Mouse (Mus musculus) midbrain, embryonic 12.5 days (tissue): Measurements from ENCODE around the gene Dmrtc2. TPM values are rescaled to one million over a fixed set of nuclear protein-coding genes. Genes with fewer than 3 reads are reported as not detected.

ENCODE experiments used
- ATAC-seq: fragments of 200-750 bp; cut with Nextera tagmentation; 2 replicates; pipeline ENCODE4 v1.8.0; 2017; ENCODE audit warnings: low read depth, moderate TSS enrichment, moderate library complexity; ENCODE audit not compliant: low FRiP score
- H3K27ac ChIP-seq: fragments of 300-500 bp; sonication (generic); replicated peaks from 2 replicates; pipeline ENCODE4 v1.5.1; 2016; ENCODE audit warnings: mild to moderate bottlenecking
- H3K27me3 ChIP-seq: fragments of 300-500 bp; sonication (generic); 2 replicates; pipeline ENCODE4 v1.6.1; 2016; ENCODE audit warnings: mild to moderate bottlenecking
- H3K36me3 ChIP-seq: fragments of 300-500 bp; sonication (generic); 2 replicates; pipeline ENCODE4 v1.6.1; 2016
- H3K4me1 ChIP-seq: fragments of 300-500 bp; sonication (generic); 2 replicates; pipeline ENCODE4 v1.6.1; 2016
- H3K4me2 ChIP-seq: fragments of 300-500 bp; sonication (generic); replicated peaks from 2 replicates; pipeline ENCODE4 v1.6.1; 2016; ENCODE audit warnings: mild to moderate bottlenecking, moderate library complexity
- H3K4me3 ChIP-seq: fragments of 300-500 bp; sonication (generic); 2 replicates; pipeline ENCODE4 v1.5.1; 2016; ENCODE audit warnings: mild to moderate bottlenecking
- H3K9ac ChIP-seq: fragments of 300-500 bp; sonication (generic); replicated peaks from 2 replicates; pipeline ENCODE4 v1.6.1; 2016; ENCODE audit warnings: mild to moderate bottlenecking, moderate library complexity
- H3K9me3 ChIP-seq: fragments of 300-500 bp; sonication (generic); 2 replicates; pipeline ENCODE4 v1.6.1; 2016; ENCODE audit warnings: mild to moderate bottlenecking
- WGBS: fragments of 180-500 bp; shearing (Covaris S2); methylation state at CpG from one replicate; pipeline ENCODE4 v1.1.7; 2016; 5-methylcytosine and 5-hydroxymethylcytosine counted together
- polyA plus RNA-seq: library from polyadenylated mRNA; unstranded; fragments of >200 nt; fragmentation: Nextera tagmentation; extraction: Ambion mirVana; gene quantifications from 2 replicates; pipeline ENCODE4 v1.2.1, GENCODE M21; 2016

Dmrtc2 gene
- polyA plus RNA-seq, 1 experiment from 2014 or later, result not detected

DNA sequence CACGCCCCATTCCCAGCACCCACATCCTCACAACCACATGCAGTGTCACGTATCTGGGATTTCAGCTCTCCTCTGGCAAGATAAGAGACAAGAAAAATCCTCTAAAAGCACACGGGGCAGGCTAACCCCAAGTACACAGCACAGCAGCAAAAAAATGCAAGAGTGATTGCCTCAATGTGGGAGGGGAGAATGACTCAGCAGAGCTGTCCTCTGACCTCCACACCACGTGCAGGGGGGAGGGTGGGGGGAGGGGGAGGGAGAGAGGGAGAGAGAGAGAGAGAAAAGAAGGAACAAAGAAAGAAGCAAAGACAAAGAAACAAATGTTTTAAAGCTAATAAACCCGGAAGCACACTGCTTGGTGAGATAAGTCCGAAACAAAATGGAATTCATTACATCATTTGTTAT is 19.0 kb upstream of the Dmrtc2 start:
- no peak overlapping the region for H3K27ac ChIP-seq
- no peak overlapping the region for H3K4me2 ChIP-seq
- H3K9ac ChIP-seq, result no peak overlapping the region

DNA sequence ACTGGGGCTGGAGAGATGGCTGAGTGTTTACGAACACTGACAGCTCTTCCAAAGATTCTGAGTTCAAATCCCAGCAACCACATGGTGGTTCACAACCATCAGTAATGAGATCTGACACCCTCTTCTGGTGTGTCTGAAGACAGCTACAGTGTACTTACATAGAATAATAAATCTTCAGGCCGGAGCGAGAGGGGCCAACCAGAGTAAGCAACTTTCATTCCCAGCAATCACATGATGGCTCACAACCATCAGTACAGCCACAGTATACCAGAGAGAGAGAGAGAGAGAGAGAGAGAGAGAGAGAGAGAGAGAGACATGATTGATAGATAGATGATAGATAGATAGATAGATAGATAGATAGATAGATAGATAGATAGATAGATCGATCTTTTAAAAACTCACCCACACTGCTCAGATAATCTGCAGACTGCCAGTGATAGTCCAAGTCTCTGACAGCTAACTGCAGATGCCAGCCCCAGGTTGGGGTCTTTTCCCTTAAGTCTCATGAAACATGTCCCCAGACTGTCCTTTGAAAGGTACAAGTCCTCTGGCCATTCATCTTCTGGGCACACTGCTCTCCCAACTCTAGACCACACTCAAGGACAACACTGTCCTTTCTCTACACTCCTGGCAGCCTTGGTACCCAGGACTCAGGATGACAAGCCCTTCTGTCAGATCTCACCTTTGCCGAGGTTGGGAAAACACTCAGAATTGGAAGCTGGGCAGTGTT is 18.1 kb upstream of the Dmrtc2 start:
- Histone ChIP-seq H3K36me3 (no peaks in the 10 kb centered on the region), H3K4me1 (0 out of 2 replicates have a peak, but pooled peaks cover 1% of the 10 kb centered on the region), H3K4me2 (no peak overlapping the region), H3K9ac (no peak overlapping the region), H3K4me3 (no peak overlapping the region), H3K27me3 (no peaks in the 10 kb centered on the region), H3K9me3 (no peaks in the 10 kb centered on the region), H3K27ac (no peak overlapping the region)
- ATAC-seq, result no peak
- 89% methylated on average over 5 of the region's 5 CpGs for WGBS

More for the DNA sequence above, 19.0 kb upstream of the Dmrtc2 start:
- ATAC-seq, result 0 out of 2 replicates have a peak, but pooled peaks have one; percentile 27
- 40% methylated on average over 6 of the region's 6 CpGs for WGBS
- H3K4me3 ChIP-seq, result no peak overlapping the region
- peaks cover 1% of the 10 kb centered on the region; the same call in 1 of the 2 replicates for H3K4me1 ChIP-seq
- H3K9me3 ChIP-seq, result no peaks in the 10 kb centered on the region
- no peaks in the 10 kb centered on the region for H3K36me3 ChIP-seq
- no peaks in the 10 kb centered on the region for H3K27me3 ChIP-seq

- H3K27ac ChIP-seq, result no peak overlapping the region
- 0 out of 2 replicates have a peak, but pooled peaks cover 2% of the 10 kb centered on the region for H3K4me1 ChIP-seq
- H3K36me3 ChIP-seq, result no peaks in the 10 kb centered on the region
- no peaks in the 10 kb centered on the region for H3K9me3 ChIP-seq
- no peak overlapping the region for H3K4me3 ChIP-seq
- WGBS, result 81% methylated on average over 8 of the region's 8 CpGs
- H3K9ac ChIP-seq, result no peak overlapping the region
- ATAC-seq, result no peak
- no peak overlapping the region for H3K4me2 ChIP-seq
- no peaks in the 10 kb centered on the region for H3K27me3 ChIP-seq
Measured at GRCm38 (mm10) chr7:24852557-24853232, 17.2 kb upstream of the Dmrtc2 start.

DNA sequence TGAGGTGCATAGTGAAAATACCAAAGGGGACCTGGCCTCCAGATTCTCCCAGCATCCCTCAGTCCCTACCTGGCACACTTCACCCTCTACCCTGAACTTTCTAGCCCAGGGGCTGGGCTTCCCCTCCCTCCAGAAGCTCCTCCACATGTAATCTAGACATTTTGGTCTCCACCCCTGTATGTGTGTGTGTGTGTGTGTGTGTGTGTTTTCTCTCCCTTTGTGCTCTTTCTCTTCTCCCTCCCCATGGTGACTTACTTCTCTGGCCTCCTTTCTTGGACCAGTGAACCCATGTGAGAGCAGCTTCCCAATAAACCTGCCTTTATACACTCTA is 16.7 kb upstream of the Dmrtc2 start:
- no peak overlapping the region for H3K4me3 ChIP-seq
- no peak overlapping the region for H3K4me2 ChIP-seq
- H3K27me3 ChIP-seq, result no peaks in the 10 kb centered on the region
- ATAC-seq, result no peak
- no peaks in the 10 kb centered on the region for H3K9me3 ChIP-seq
- H3K9ac ChIP-seq, result no peak overlapping the region
- H3K4me1 ChIP-seq, result 0 out of 2 replicates have a peak, but pooled peaks cover 2% of the 10 kb centered on the region
- no peaks in the 10 kb centered on the region for H3K36me3 ChIP-seq
- no peak overlapping the region for H3K27ac ChIP-seq

- H3K27ac ChIP-seq, result no peak overlapping the region
- H3K4me1 ChIP-seq, result 0 out of 2 replicates have a peak, but pooled peaks cover 2% of the 10 kb centered on the region
- no peak for ATAC-seq
- no peak overlapping the region for H3K4me3 ChIP-seq
- H3K9me3 ChIP-seq, result no peaks in the 10 kb centered on the region
- no peaks in the 10 kb centered on the region for H3K27me3 ChIP-seq
- 46% methylated on average over 7 of the region's 7 CpGs for WGBS
- no peaks in the 10 kb centered on the region for H3K36me3 ChIP-seq
- H3K4me2 ChIP-seq, result no peak overlapping the region
- H3K9ac ChIP-seq, result no peak overlapping the region
Measured at GRCm38 (mm10) chr7:24853695-24854094, 16.2 kb upstream of the Dmrtc2 start.

DNA sequence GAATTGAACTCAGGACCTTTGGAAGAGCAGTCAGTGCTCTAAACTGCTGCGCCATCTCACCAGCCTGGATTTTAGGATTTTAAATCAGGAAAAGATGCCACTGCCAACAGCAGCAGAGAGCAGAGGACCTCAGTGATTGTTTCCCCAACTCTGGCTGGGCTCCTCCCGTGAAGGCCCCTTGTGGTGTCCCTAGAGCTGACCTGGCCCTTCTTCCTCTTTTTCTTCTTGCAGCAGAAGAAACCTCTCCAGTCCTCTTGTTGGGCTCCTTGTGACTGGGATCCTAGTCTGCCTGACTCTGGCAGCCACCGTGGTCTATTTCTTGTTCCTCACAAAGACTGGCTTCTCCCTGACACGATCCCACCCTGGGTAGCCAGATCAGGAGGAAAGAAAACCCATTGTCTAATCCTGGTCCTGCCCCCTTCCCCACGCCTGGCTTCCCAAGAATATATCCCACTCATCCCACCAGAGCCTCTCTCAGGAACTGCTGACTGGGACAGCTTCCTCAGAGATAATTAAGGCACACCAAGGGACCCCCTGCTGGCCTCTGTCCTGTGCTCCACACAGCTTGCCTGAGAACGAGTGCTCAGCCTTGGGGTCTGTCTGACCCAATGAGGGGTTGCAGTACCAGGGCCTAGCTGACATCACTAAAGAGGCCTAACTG is 13.3 kb upstream of the Dmrtc2 start:
- Histone ChIP-seq H3K27ac (no peak overlapping the region), H3K9me3 (no peaks in the 10 kb centered on the region), H3K4me1 (0 out of 2 replicates have a peak, but pooled peaks cover 2% of the 10 kb centered on the region), H3K4me2 (no peak overlapping the region), H3K36me3 (no peaks in the 10 kb centered on the region), H3K4me3 (no peak overlapping the region), H3K9ac (no peak overlapping the region), H3K27me3 (no peaks in the 10 kb centered on the region)
- no peak for ATAC-seq
- WGBS, result 30% methylated on average over 6 of the region's 6 CpGs

DNA sequence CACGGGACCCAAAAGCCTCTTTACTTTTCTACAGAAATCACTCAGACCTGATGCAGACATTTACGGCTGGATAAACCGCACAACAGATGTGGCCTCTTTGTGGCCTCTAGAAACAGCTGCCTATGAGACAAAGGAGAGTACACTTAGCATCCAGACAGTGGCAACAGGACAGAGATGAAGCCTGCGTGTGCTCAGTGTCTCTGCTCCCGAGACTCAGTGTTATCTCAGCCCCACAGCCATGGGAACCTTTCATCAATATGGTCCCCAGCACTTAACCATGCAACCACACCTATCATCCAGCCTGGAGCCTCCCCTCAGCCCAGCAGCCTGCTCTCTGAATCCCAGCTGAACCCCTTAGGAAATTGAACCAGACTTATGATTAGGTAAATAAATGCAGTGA is 10.6 kb upstream of the Dmrtc2 start:
- no peak overlapping the region for H3K9ac ChIP-seq
- 0 out of 2 replicates have a peak, but pooled peaks cover 2% of the 10 kb centered on the region for H3K4me1 ChIP-seq
- 80% methylated on average over 5 of the region's 5 CpGs for WGBS
- ATAC-seq, result no peak
- no peak overlapping the region for H3K4me3 ChIP-seq
- H3K27me3 ChIP-seq, result no peaks in the 10 kb centered on the region
- no peak overlapping the region for H3K27ac ChIP-seq
- H3K36me3 ChIP-seq, result no peaks in the 10 kb centered on the region
- H3K4me2 ChIP-seq, result no peak overlapping the region
- H3K9me3 ChIP-seq, result no peaks in the 10 kb centered on the region

DNA sequence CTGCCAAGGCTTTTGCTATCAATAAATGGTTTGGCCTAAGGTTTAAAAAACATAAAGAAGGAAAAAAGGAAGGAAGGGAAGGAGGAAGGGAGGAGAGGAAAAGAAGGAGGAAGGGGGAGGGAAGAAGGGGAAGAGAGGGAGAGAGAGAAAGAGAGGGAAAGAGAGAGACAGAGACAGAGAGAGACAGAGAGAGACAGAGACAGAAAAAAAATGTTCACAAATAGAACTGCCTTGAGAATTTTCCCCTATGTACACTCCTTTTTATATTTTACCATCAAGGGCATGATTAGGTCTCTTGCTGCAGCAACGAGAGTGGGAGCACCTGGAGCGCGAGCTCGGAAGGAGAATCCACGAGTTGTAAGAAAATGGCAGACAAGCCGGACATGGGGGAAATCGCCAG is 7.9 kb upstream of the Dmrtc2 start, which contains the start of gene Gm9844:
Gm9844 (plus strand) TSS at position 301 of the 400 bp plus-strand sequence.
- Histone ChIP-seq H3K4me3 (no peak within 1 kb of the TSS), H3K36me3 (no peaks in the 10 kb centered on the region), H3K9me3 (no peaks in the 10 kb centered on the region), H3K27ac (no peak within 1 kb of the TSS), H3K4me2 (no peak within 1 kb of the TSS), H3K27me3 (peaks cover 6% of the 10 kb centered on the region; the same call in 1 of the 2 replicates), H3K9ac (no peak within 1 kb of the TSS), H3K4me1 (no peaks in the 10 kb centered on the region)
- ATAC-seq, result no peak
- 90% methylated on average over 7 of the region's 7 CpGs for WGBS

GRCm38 (mm10) chr7:24862853-24863252 is 7.0 kb upstream of the Dmrtc2 start:
- no peak overlapping the region for H3K4me2 ChIP-seq
- WGBS, result 96% methylated on average over 4 of the region's 4 CpGs
- no peak for ATAC-seq
- H3K9ac ChIP-seq, result no peak overlapping the region
- H3K27me3 ChIP-seq, result peaks cover 12% of the 10 kb centered on the region; the same call in 1 of the 2 replicates
- H3K4me1 ChIP-seq, result no peaks in the 10 kb centered on the region
- no peaks in the 10 kb centered on the region for H3K9me3 ChIP-seq
- no peak overlapping the region for H3K4me3 ChIP-seq
- no peak overlapping the region for H3K27ac ChIP-seq
- no peaks in the 10 kb centered on the region for H3K36me3 ChIP-seq

- Histone ChIP-seq H3K4me1 (peaks cover 6% of the 10 kb centered on the region), H3K27ac (no peak overlapping the region), H3K9ac (no peak overlapping the region), H3K4me3 (no peak overlapping the region), H3K36me3 (no peaks in the 10 kb centered on the region), H3K27me3 (peaks cover 12% of the 10 kb centered on the region; the same call in 1 of the 2 replicates), H3K9me3 (no peaks in the 10 kb centered on the region), H3K4me2 (no peak overlapping the region)
- no peak for ATAC-seq
- 35% methylated on average over 6 of the region's 6 CpGs for WGBS
Measured at GRCm38 (mm10) chr7:24864156-24864555, 5.7 kb upstream of the Dmrtc2 start.

GRCm38 (mm10) chr7:24869080-24869479 is 777 bp upstream of the Dmrtc2 start:
- Histone ChIP-seq H3K4me2 (no peak overlapping the region), H3K9me3 (peaks cover 3% of the 10 kb centered on the region; the same call in 1 of the 2 replicates), H3K27me3 (peaks cover 33% of the 10 kb centered on the region), H3K9ac (no peak overlapping the region), H3K36me3 (no peaks in the 10 kb centered on the region), H3K27ac (no peak overlapping the region), H3K4me3 (no peak overlapping the region), H3K4me1 (peaks cover 10% of the 10 kb centered on the region)
- no peak for ATAC-seq
- WGBS, result 43% methylated on average over 17 of the region's 17 CpGs

GRCm38 (mm10) chr7:24877588-24877987 is 7.7 kb downstream of the Dmrtc2 start:
- Histone ChIP-seq H3K4me3 (no peak overlapping the region), H3K27ac (no peak overlapping the region), H3K9me3 (no peaks in the 10 kb centered on the region), H3K36me3 (no peaks in the 10 kb centered on the region), H3K9ac (no peak overlapping the region), H3K4me1 (no peaks in the 10 kb centered on the region), H3K4me2 (no peak overlapping the region), H3K27me3 (peaks cover 8% of the 10 kb centered on the region; the same call in 1 of the 2 replicates)
- 86% methylated on average over 3 of the region's 3 CpGs for WGBS
- no peak for ATAC-seq
